Mouse (Mus musculus): Measurements from ENCODE around the gene Utrn. TPM values are rescaled to one million over a fixed set of nuclear protein-coding genes. Genes with fewer than 3 reads are reported as not detected.

Gene Utrn
- polyA plus RNA-seq, 1 experiment: 159 TPM

DNA sequence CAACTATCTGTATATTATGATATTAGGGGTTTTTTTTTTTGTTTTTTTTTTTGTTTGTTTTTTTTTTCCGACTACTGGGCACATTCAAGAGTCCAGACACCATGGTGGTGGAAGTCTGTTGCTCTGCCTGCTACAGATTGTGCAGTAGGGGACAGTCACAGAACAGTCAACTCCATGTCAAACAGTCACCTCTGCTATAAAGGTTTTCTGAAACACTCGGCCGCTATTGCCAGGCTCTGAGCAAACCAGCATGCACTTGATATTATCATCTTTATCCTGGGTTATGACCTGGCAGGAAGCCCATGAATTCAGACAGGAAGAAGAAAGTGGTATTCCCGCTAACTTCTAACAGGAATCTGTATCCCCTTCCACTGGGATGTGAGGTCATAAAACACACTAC, 41.4 kb downstream of the Utrn start:
- no peak for TF ChIP-seq POLR2A (IDR thresholded peaks at IDR 0.05; ENCODE audit: insufficient read depth, low read length)
- Histone ChIP-seq H3K9me3 (replicated peaks; ENCODE audit: control insufficient read depth, insufficient read depth, low read length, poor library complexity, severe bottlenecking) (no peaks in the 10 kb centered on the region), H3K27me3 (ENCODE audit: control insufficient read depth, insufficient read depth, low read length, poor library complexity, severe bottlenecking) (no peaks in the 10 kb centered on the region), H3K27ac (ENCODE audit: insufficient read depth, low read length) (no peak overlapping the region), H3K4me1 (ENCODE audit: control insufficient read depth, insufficient read depth, low read length) (no peaks in the 10 kb centered on the region), H3K9ac (ENCODE audit: low read depth, poor library complexity, severe bottlenecking) (no peak overlapping the region), H3K4me3 (ENCODE audit: low read depth, low read length) (no peak overlapping the region), H3K36me3 (ENCODE audit: control insufficient read depth, insufficient read depth, low read length, poor library complexity, severe bottlenecking) (no peaks in the 10 kb centered on the region)

DNA sequence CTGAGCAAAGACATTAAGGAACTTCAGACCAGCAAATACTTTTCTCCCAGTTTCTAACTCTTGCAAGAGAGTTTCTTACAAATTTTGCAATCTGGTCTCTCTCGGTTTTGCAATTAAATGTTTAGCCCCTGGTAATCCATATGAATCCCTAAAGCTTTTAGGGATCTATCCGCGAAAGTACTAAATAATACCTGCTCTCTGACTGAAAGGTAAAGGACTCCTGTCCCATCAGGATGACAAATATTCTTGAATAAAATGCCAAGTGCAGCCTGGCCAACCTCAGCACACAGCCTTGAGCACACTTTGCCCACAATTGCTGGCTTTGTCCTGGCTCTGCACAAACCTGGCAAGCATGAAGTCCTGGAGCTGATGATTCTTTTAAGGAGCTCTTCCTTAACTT, 41.9 kb downstream of the Utrn start:
- no peak overlapping the region for H3K4me3 ChIP-seq (ENCODE audit: low read depth, low read length)
- TF ChIP-seq POLR2A (IDR thresholded peaks at IDR 0.05; ENCODE audit: insufficient read depth, low read length) (no peak), EP300 (IDR thresholded peaks at IDR 0.05; ENCODE audit: insufficient read depth, low read depth, low read length) (no peak), CTCF (IDR thresholded peaks at IDR 0.05; ENCODE audit: low read depth, low read length) (no peak)

DNA sequence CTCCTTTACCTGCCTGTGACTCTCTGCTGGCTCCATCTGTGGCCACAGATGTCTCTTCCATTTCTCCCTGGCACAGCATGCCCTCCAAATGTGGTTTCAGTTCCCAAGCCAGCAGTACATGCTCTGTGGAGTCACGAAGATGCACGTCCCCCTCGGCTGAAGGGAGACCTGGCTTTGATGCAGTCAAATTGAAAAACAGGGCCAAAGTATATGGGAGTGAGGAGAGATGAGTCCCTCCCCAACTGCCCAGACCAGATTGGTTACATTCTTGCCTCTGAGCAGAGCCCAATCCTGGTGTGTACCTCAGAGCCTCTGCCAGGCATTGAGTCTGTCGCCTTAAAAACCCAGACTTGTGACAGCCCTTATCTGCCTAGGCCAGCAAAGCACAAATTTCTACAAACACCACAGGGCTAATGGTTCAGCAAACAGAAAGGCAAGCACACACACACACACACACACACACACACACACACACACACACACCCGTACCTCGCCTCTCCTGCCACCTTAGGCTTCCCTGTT, 42.3 kb downstream of the Utrn start:
- no peaks in the 10 kb centered on the region for H3K27me3 ChIP-seq (ENCODE audit: control insufficient read depth, insufficient read depth, low read length, poor library complexity, severe bottlenecking)
- H3K9me3 ChIP-seq (replicated peaks; ENCODE audit: control insufficient read depth, insufficient read depth, low read length, poor library complexity, severe bottlenecking): no peaks in the 10 kb centered on the region
- no peaks in the 10 kb centered on the region for H3K36me3 ChIP-seq (ENCODE audit: control insufficient read depth, insufficient read depth, low read length, poor library complexity, severe bottlenecking)
- H3K4me3 ChIP-seq (ENCODE audit: low read depth, low read length): no peak overlapping the region
- no peak overlapping the region for H3K9ac ChIP-seq (ENCODE audit: low read depth, poor library complexity, severe bottlenecking)
- H3K27ac ChIP-seq (ENCODE audit: insufficient read depth, low read length): no peak overlapping the region
- TF ChIP-seq CTCF (IDR thresholded peaks at IDR 0.05; ENCODE audit: low read depth, low read length) (no peak), POLR2A (IDR thresholded peaks at IDR 0.05; ENCODE audit: insufficient read depth, low read length) (no peak), EP300 (IDR thresholded peaks at IDR 0.05; ENCODE audit: insufficient read depth, low read depth, low read length) (no peak)
- H3K4me1 ChIP-seq (ENCODE audit: control insufficient read depth, insufficient read depth, low read length): no peaks in the 10 kb centered on the region

More for the DNA sequence above, 41.9 kb downstream of the Utrn start:
- no peaks in the 10 kb centered on the region for H3K4me1 ChIP-seq (ENCODE audit: control insufficient read depth, insufficient read depth, low read length)
- H3K27me3 ChIP-seq (ENCODE audit: control insufficient read depth, insufficient read depth, low read length, poor library complexity, severe bottlenecking): no peaks in the 10 kb centered on the region
- H3K36me3 ChIP-seq (ENCODE audit: control insufficient read depth, insufficient read depth, low read length, poor library complexity, severe bottlenecking): no peaks in the 10 kb centered on the region
- H3K27ac ChIP-seq (ENCODE audit: insufficient read depth, low read length): no peak overlapping the region
- no peaks in the 10 kb centered on the region for H3K9me3 ChIP-seq (replicated peaks; ENCODE audit: control insufficient read depth, insufficient read depth, low read length, poor library complexity, severe bottlenecking)
- no peak overlapping the region for H3K9ac ChIP-seq (ENCODE audit: low read depth, poor library complexity, severe bottlenecking)

DNA sequence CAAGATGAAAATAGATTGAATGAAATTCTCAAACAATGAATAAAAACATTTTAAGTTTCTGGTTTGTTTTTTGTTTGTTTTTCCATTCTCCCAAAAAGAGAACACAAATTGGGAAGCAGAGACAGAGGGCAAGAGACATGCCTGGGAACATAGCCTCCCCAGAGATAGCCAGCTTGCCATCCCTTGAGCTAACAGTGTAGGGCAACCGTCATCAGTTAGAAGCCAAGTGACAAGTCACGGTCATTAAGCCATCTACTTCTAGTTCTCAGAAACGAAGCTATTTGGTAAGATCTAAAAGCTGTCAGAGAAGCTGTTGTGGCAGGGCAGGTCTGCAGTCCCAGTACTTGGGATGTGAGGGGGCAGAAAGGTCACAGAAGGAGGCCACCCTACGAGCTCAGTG, 44.8 kb downstream of the Utrn start:
- Histone ChIP-seq H3K36me3 (ENCODE audit: control insufficient read depth, insufficient read depth, low read length, poor library complexity, severe bottlenecking) (no peaks in the 10 kb centered on the region), H3K27ac (ENCODE audit: insufficient read depth, low read length) (no peak overlapping the region), H3K4me3 (ENCODE audit: low read depth, low read length) (no peak overlapping the region), H3K9me3 (replicated peaks; ENCODE audit: control insufficient read depth, insufficient read depth, low read length, poor library complexity, severe bottlenecking) (no peaks in the 10 kb centered on the region), H3K4me1 (ENCODE audit: control insufficient read depth, insufficient read depth, low read length) (no peaks in the 10 kb centered on the region), H3K27me3 (ENCODE audit: control insufficient read depth, insufficient read depth, low read length, poor library complexity, severe bottlenecking) (no peaks in the 10 kb centered on the region), H3K9ac (ENCODE audit: low read depth, poor library complexity, severe bottlenecking) (no peak overlapping the region)
- no peak for TF ChIP-seq CTCF (IDR thresholded peaks at IDR 0.05; ENCODE audit: low read depth, low read length)
- TF ChIP-seq EP300 (IDR thresholded peaks at IDR 0.05; ENCODE audit: insufficient read depth, low read depth, low read length): no peak
- no peak for TF ChIP-seq POLR2A (IDR thresholded peaks at IDR 0.05; ENCODE audit: insufficient read depth, low read length)

DNA sequence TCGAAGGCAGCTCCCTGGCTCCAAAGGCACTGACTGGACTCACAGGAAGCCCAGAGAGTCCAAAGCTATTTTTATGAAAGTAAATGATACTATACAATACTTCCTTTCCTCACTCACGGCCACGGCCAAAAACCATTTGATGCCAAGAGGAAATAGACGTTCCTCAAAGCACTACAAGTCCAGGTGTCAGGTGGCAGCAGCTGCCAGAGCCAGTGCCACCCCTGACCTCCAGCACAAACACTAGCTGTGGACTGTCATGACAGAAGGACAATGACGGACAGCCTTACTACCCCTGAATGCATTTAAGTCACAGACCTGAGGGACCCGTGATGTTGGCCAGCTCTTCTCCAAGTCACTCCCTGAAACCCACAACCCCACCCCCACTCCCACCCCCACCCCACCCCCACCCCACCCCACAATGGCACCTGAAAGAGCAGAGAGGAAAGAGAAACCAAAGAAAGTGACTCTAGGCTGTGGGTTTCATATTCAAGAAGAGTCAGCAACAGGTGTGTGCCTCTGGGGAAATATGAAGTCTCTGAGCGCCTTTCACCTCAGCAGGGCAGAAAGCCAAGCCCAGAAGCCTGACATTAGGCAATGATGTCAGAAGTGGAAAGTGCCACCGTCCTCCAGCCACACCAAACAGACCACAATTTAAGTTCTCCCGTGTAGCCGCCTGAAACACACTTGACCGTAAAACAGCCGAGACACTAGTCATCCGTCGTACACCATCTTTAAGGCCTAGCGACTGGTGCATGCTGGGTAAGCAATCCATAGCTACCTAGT, 45.5 kb downstream of the Utrn start:
- Histone ChIP-seq H3K36me3 (ENCODE audit: control insufficient read depth, insufficient read depth, low read length, poor library complexity, severe bottlenecking) (no peaks in the 10 kb centered on the region), H3K9me3 (replicated peaks; ENCODE audit: control insufficient read depth, insufficient read depth, low read length, poor library complexity, severe bottlenecking) (no peaks in the 10 kb centered on the region), H3K27ac (ENCODE audit: insufficient read depth, low read length) (no peak overlapping the region), H3K4me1 (ENCODE audit: control insufficient read depth, insufficient read depth, low read length) (no peaks in the 10 kb centered on the region), H3K4me3 (ENCODE audit: low read depth, low read length) (no peak overlapping the region), H3K9ac (ENCODE audit: low read depth, poor library complexity, severe bottlenecking) (no peak overlapping the region), H3K27me3 (ENCODE audit: control insufficient read depth, insufficient read depth, low read length, poor library complexity, severe bottlenecking) (no peaks in the 10 kb centered on the region)
- TF ChIP-seq POLR2A (IDR thresholded peaks at IDR 0.05; ENCODE audit: insufficient read depth, low read length): no peak
- no peak for TF ChIP-seq CTCF (IDR thresholded peaks at IDR 0.05; ENCODE audit: low read depth, low read length)

DNA sequence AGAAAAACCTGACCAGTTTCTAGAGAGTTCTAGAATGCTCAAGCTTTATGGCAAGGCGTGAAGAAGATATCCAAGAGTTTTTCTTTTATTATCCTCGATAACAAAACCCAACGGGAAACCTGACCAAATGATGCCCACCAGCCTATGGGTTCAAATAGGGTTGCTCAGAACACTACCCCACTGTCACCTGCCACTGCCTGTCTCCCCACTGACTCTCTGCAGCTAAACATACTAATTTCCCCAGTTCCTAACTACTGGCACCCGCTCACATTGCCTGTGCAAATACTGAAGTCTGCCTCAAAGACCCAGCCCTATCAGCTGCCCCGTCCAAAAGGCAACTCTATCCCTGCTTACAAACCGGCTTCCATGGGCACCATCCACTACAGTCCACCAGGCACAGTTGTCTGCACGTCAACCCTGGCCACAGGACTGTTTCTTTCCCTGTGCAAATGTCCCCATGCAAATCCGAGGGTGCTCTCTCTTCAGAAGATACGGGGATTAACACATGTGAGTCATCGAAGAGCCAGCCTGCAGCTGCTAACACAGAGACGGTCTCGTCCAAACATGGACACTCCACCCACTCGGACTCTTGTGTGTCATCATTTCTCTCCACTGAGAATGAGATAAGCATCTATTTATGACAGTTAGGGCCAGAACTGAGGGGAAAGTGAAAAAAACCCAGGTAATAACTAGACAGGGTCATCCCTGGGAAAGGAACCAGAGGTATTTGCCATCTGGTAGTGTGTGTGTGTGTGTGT, 48.0 kb downstream of the Utrn start:
- no peaks in the 10 kb centered on the region for H3K27me3 ChIP-seq (ENCODE audit: control insufficient read depth, insufficient read depth, low read length, poor library complexity, severe bottlenecking)
- H3K4me3 ChIP-seq (ENCODE audit: low read depth, low read length): no peak overlapping the region
- H3K9ac ChIP-seq (ENCODE audit: low read depth, poor library complexity, severe bottlenecking): no peak overlapping the region
- H3K36me3 ChIP-seq (ENCODE audit: control insufficient read depth, insufficient read depth, low read length, poor library complexity, severe bottlenecking): no peaks in the 10 kb centered on the region
- no peak overlapping the region for H3K27ac ChIP-seq (ENCODE audit: insufficient read depth, low read length)
- no peaks in the 10 kb centered on the region for H3K9me3 ChIP-seq (replicated peaks; ENCODE audit: control insufficient read depth, insufficient read depth, low read length, poor library complexity, severe bottlenecking)
- no peak for TF ChIP-seq EP300 (IDR thresholded peaks at IDR 0.05; ENCODE audit: insufficient read depth, low read depth, low read length)
- H3K4me1 ChIP-seq (ENCODE audit: control insufficient read depth, insufficient read depth, low read length): no peaks in the 10 kb centered on the region

Measured in ES-Bruce4 (cell line).